Mouse (Mus musculus) CH12.LX (cell line): ENCODE measurements around the gene C1rl. TPM values are rescaled to one million over a fixed set of nuclear protein-coding genes. Genes with fewer than 3 reads are reported as not detected.

Source experiments
- DNase-seq: peaks from one replicate; pipeline ENCODE4 v3.0.0-alpha.2; 2013; ENCODE audit errors: extremely low read depth
- H3K27ac ChIP-seq: 2 replicates; pipeline ENCODE4 v1.5.1; 2012; ENCODE audit warnings: low read depth, mild to moderate bottlenecking, control low read depth, moderate library complexity; ENCODE audit not compliant: insufficient read depth
- H3K27me3 ChIP-seq: replicated peaks from 2 replicates; pipeline ENCODE3; 2012; ENCODE audit warnings: inconsistent platforms
- H3K36me3 ChIP-seq, 2 experiments: replicated peaks in 1 of 2; 2 replicates each; pipeline versions ENCODE3 to v1.6.1; 2012; ENCODE audit warnings: inconsistent platforms in 1 of 2, low read length in 1 of 2, mild to moderate bottlenecking in 1 of 2, mixed read lengths in 1 of 2, moderate library complexity in 1 of 2; ENCODE audit not compliant: control insufficient read depth in 1 of 2, insufficient read depth in 1 of 2
- H3K4me1 ChIP-seq, 2 experiments: 2 replicates each; pipeline ENCODE4 v1.6.1; 2012; ENCODE audit warnings: inconsistent platforms in 1 of 2, moderate library complexity in 1 of 2; ENCODE audit not compliant: insufficient read depth in 2 of 2, control insufficient read depth in 1 of 2
- H3K4me2 ChIP-seq: 2 replicates; pipeline ENCODE4 v1.6.1; 2012; ENCODE audit warnings: low read depth, mild to moderate bottlenecking, control low read depth; ENCODE audit not compliant: poor library complexity, insufficient read depth, severe bottlenecking
- H3K4me3 ChIP-seq, 3 experiments: fragments of 150-350 bp in 1 of 3; sonication (generic) in 1 of 3; replicated peaks in 1 of 3; 2 replicates each; pipeline versions ENCODE3 to v1.5.1; 2011 to 2012; ENCODE audit warnings: low read depth in 2 of 3, low read length in 2 of 3, mild to moderate bottlenecking in 2 of 3, moderate library complexity in 2 of 3, control low read depth in 1 of 3, improper control_type of control experiment in 1 of 3, inconsistent platforms in 1 of 3, mixed read lengths in 1 of 3; ENCODE audit not compliant: poor library complexity in 1 of 3
- H3K79me2 ChIP-seq: replicated peaks from 2 replicates; pipeline ENCODE4 v1.6.1; 2012; ENCODE audit warnings: mild to moderate bottlenecking, moderate library complexity; ENCODE audit not compliant: control insufficient read depth, poor library complexity, insufficient read depth, severe bottlenecking; ENCODE audit errors: extremely low read depth
- H3K9ac ChIP-seq: 2 replicates; pipeline ENCODE4 v1.6.1; 2012; ENCODE audit warnings: low read depth, mild to moderate bottlenecking, control low read depth, moderate library complexity; ENCODE audit not compliant: insufficient read depth
- H3K9me3 ChIP-seq: replicated peaks from 2 replicates; pipeline ENCODE3; 2012; ENCODE audit warnings: low read length, inconsistent platforms, mixed read lengths
- CHD1 ChIP-seq: IDR thresholded peaks from 2 replicates; pipeline ENCODE4 v1.6.1; 2012; ENCODE audit warnings: low read depth, low read length, improper control_type of control experiment, inconsistent platforms
- CHD2 ChIP-seq: IDR thresholded peaks from 2 replicates; pipeline ENCODE4 v1.6.1; 2011; ENCODE audit warnings: low read length, improper control_type of control experiment
- E2F4 ChIP-seq: IDR thresholded peaks from 2 replicates; pipeline ENCODE4 v1.6.1; 2011; ENCODE audit warnings: low read depth, low read length, improper control_type of control experiment; ENCODE audit not compliant: insufficient replicate concordance
- EP300 ChIP-seq: IDR thresholded peaks from 2 replicates; pipeline ENCODE4 v1.6.1; 2011; ENCODE audit warnings: low read length, improper control_type of control experiment
- GABPA ChIP-seq: IDR thresholded peaks from 2 replicates; pipeline ENCODE4 v1.6.1; 2012; ENCODE audit warnings: low read depth, low read length, improper control_type of control experiment, inconsistent platforms; ENCODE audit not compliant: insufficient replicate concordance
- HCFC1 ChIP-seq: IDR thresholded peaks from 2 replicates; pipeline ENCODE4 v1.6.1; 2012; ENCODE audit warnings: low read depth, mild to moderate bottlenecking, inconsistent platforms, low read length, improper control_type of control experiment
- IRF4 ChIP-seq: IDR thresholded peaks from 2 replicates; pipeline ENCODE4 v1.6.1; 2014; ENCODE audit warnings: low read depth, mild to moderate bottlenecking, inconsistent platforms, low read length, improper control_type of control experiment
- JUND ChIP-seq: conservative IDR thresholded peaks from 2 replicates; pipeline ENCODE4 v1.6.1; 2011; ENCODE audit warnings: low read depth, low read length, improper control_type of control experiment
- MAFK ChIP-seq: IDR thresholded peaks from 2 replicates; pipeline ENCODE4 v1.6.1; 2011; ENCODE audit warnings: low read length, improper control_type of control experiment; ENCODE audit not compliant: insufficient replicate concordance
- MAX ChIP-seq: IDR thresholded peaks from 2 replicates; pipeline ENCODE4 v1.6.1; 2011; ENCODE audit warnings: low read length, improper control_type of control experiment
- NRF1 ChIP-seq: IDR thresholded peaks from 2 replicates; pipeline ENCODE4 v1.6.1; 2014; ENCODE audit warnings: low read depth, mild to moderate bottlenecking, inconsistent platforms, low read length, improper control_type of control experiment, moderate library complexity
- POLR2A ChIP-seq: IDR thresholded peaks from 2 replicates; pipeline ENCODE4 v1.6.1; 2011; ENCODE audit warnings: low read depth, mild to moderate bottlenecking, improper control_type of control experiment, low read length
- RAD21 ChIP-seq: IDR thresholded peaks from 2 replicates; pipeline ENCODE4 v1.6.1; 2011; ENCODE audit warnings: low read depth, mild to moderate bottlenecking, low read length, improper control_type of control experiment, moderate library complexity
- RCOR1 ChIP-seq: conservative IDR thresholded peaks from 2 replicates; pipeline ENCODE4 v1.6.1; 2012; ENCODE audit warnings: low read depth, mild to moderate bottlenecking, inconsistent platforms, low read length, improper control_type of control experiment
- SIN3A ChIP-seq: IDR thresholded peaks from 2 replicates; pipeline ENCODE4 v1.6.1; 2012; ENCODE audit warnings: low read length, improper control_type of control experiment, inconsistent platforms
- SMC3 ChIP-seq: IDR thresholded peaks from 2 replicates; pipeline ENCODE4 v1.6.1; 2011; ENCODE audit warnings: low read depth, low read length, improper control_type of control experiment
- USF1 ChIP-seq: IDR thresholded peaks from 2 replicates; pipeline ENCODE4 v1.6.1; 2014; ENCODE audit warnings: low read depth, mild to moderate bottlenecking, inconsistent platforms, low read length, improper control_type of control experiment
- ZC3H11A ChIP-seq: IDR thresholded peaks from 2 replicates; pipeline ENCODE4 v1.6.1; 2012; ENCODE audit warnings: low read depth, mild to moderate bottlenecking, inconsistent platforms, low read length, improper control_type of control experiment
- ZKSCAN1 ChIP-seq: IDR thresholded peaks from 2 replicates; pipeline ENCODE4 v1.6.1; 2012; ENCODE audit warnings: low read depth, inconsistent platforms, low read length, improper control_type of control experiment, borderline replicate concordance
- ZMIZ1 ChIP-seq: IDR thresholded peaks from 2 replicates; pipeline ENCODE4 v1.6.1; 2012; ENCODE audit warnings: low read depth, mild to moderate bottlenecking, inconsistent platforms, low read length, improper control_type of control experiment
- ZNF384 ChIP-seq: IDR thresholded peaks from 2 replicates; pipeline ENCODE4 v1.6.1; 2012; ENCODE audit warnings: low read depth, low read length, improper control_type of control experiment, inconsistent platforms
- dilution Hi-C: fragments of 300-500 bp; cut with MboI; formaldehyde crosslinking; loops from 2 replicates; pipeline ENCODE4 v1.14.3; 2020; ENCODE audit warnings: low sequenced_read_pairs; ENCODE audit not compliant: extremely low pct_unique_long_range_greater_than_20kb, extremely low pct_ligation_motif_present
- in situ Hi-C: fragments of 300-500 bp; cut with MboI; formaldehyde crosslinking; loops from 3 replicates; pipeline ENCODE4 v1.14.3; 2019; ENCODE audit warnings: low sequenced_read_pairs, low pct_ligation_motif_present, low pct_unique_long_range_greater_than_20kb, mixed read lengths
- polyA plus RNA-seq: library from polyadenylated mRNA; unstranded; fragments of >175 nt; gene quantifications from 2 replicates; pipeline ENCODE4 v1.2.1, GENCODE M21; 2012; ENCODE audit warnings: low read depth; ENCODE audit not compliant: insufficient read length
- total RNA-seq, 2 experiments: library from RNA; depleted of rRNA; stranded (reverse); fragments of 300-350 nt in 1 of 2; fragments of >200 nt in 1 of 2; gene quantifications; 2 replicates each; pipeline ENCODE4 v1.2.3; 2012 to 2014

C1rl gene
- total and polyA plus RNA-seq, 3 experiments, result 0.59 to 2.4 (median 1.2) TPM

DNA sequence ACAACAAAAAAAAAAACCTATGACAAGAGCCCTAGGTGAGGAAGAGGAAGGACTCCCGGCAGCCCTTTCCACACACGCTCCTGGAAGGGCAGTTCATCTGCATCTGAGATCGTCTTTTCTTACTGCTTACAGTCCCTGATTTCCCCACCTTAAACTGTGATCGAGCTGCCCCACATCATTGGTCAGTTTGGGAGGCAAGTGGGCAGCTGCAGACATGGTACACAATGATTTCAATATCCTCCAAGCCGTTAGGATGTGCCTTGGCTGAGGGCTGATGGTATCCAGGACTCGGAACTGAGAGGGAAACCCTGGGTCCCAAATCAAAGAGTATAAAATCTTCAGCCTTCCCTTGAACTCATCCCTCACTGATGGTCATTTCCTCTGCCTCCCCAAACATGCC is 27.6 kb upstream of the C1rl start:
- Histone ChIP-seq H3K9ac (no peak overlapping the region), H3K4me3 (no peak overlapping the region), H3K9me3 (no peaks in the 10 kb centered on the region), H3K4me2 (peak overlapping the region; percentile 48; the same call in 1 of the 2 replicates), H3K4me1 (0 out of 4 replicates have a peak, but pooled peaks cover 0 to 2% of the 10 kb centered on the region in 2 experiments), H3K27me3 (peaks cover 80% of the 10 kb centered on the region), H3K27ac (no peak overlapping the region), H3K79me2 (no peaks in the 10 kb centered on the region), H3K36me3 (no peaks in the 10 kb centered on the region)
- in situ Hi-C loops, result no loop called here
- dilution Hi-C loops, result no loop called here
- TF ChIP-seq NRF1 (no peak), SIN3A (no peak), RCOR1 (no peak), CHD2 (no peak), SMC3 (no peak)
- DNase-seq, result no peak

DNA sequence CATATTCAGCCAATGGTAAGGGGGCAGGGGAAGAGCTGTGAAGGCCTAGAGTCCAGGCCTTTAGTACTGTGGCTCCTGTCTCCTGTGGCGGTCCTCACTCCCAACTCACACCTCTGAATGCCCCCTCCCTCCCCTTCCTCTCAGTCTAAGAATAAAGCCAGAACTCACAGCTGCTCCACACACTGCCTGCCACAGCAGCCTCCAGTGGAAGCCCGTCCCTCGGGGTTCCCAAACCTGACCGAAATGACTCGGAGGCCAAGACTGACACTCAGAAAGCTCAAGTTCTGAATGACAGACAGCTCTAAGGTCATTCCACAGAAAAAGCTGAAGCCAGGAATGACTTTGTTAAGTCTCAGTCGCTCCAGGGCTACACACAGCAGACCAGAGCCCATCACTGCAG is 27.2 kb upstream of the C1rl start:
- Histone ChIP-seq H3K79me2 (no peaks in the 10 kb centered on the region), H3K27me3 (peaks cover 78% of the 10 kb centered on the region), H3K36me3 (no peaks in the 10 kb centered on the region), H3K4me2 (no peak overlapping the region), H3K4me3 (no peak overlapping the region), H3K9ac (no peak overlapping the region), H3K27ac (no peak overlapping the region), H3K4me1 (0 out of 4 replicates have a peak, but pooled peaks cover 0 to 2% of the 10 kb centered on the region in 2 experiments), H3K9me3 (no peaks in the 10 kb centered on the region)
- DNase-seq, result no peak
- in situ Hi-C loops, result no loop called here
- TF ChIP-seq RAD21, result no peak
- TF ChIP-seq E2F4, result no peak
- TF ChIP-seq ZKSCAN1, result no peak
- TF ChIP-seq ZNF384, result no peak
- no peak for TF ChIP-seq SIN3A
- TF ChIP-seq NRF1, result no peak
- dilution Hi-C loops, result no loop called here

DNA sequence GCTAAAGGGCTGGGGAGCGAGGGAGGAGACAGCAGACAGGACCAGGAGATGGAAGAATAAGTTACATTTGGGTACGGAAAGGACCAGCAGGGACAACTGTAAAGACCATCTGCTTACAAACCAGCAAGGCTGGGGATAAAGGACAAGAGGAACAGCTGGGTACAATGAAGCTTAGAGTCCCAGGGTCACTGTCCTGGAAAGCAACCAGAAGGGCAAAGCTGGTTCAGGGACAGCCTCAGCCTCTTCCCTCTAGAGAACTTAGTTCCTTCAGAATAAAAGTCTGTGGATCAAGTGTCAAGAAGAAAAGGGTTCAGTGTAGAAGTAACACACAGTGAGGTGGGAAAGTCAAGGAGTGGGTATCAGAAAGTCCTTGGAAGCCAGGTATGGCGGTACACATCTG is 21.8 kb upstream of the C1rl start:
- peaks cover 4% of the 10 kb centered on the region; the same call in 1 of the 2 replicates for H3K79me2 ChIP-seq
- no peak overlapping the region for H3K4me3 ChIP-seq
- no peaks in the 10 kb centered on the region for H3K36me3 ChIP-seq
- no peak for DNase-seq
- no peak overlapping the region for H3K27ac ChIP-seq
- no peak overlapping the region for H3K9ac ChIP-seq
- no peak for TF ChIP-seq ZC3H11A
- no peak for TF ChIP-seq IRF4
- no peak for TF ChIP-seq CHD2
- no peak for TF ChIP-seq CHD1
- no peak for TF ChIP-seq SIN3A
- no peak for TF ChIP-seq MAX
- TF ChIP-seq EP300, result no peak
- TF ChIP-seq USF1, result no peak
- no peak for TF ChIP-seq JUND
- no peak for TF ChIP-seq NRF1
- TF ChIP-seq HCFC1, result no peak
- TF ChIP-seq RAD21, result no peak
- TF ChIP-seq ZKSCAN1, result no peak
- TF ChIP-seq POLR2A, result no peak
- no peak for TF ChIP-seq GABPA
- no peak for TF ChIP-seq ZMIZ1
- TF ChIP-seq ZNF384, result no peak
- TF ChIP-seq MAFK, result no peak
- dilution Hi-C loops (no loop called here), in situ Hi-C loops (loop anchor here (10.0 kb wide), 1 partner anchor 74 kb away; the partner anchor contains the start of gene C1s1)
- no peak overlapping the region for H3K4me2 ChIP-seq
- H3K27me3 ChIP-seq, result peaks cover 58% of the 10 kb centered on the region
- H3K4me1 ChIP-seq, result peaks cover 6 to 16% of the 10 kb centered on the region in 2 experiments
- H3K9me3 ChIP-seq, result no peaks in the 10 kb centered on the region
